Mouse (Mus musculus): ENCODE data around the gene Cabp1.

DNA sequence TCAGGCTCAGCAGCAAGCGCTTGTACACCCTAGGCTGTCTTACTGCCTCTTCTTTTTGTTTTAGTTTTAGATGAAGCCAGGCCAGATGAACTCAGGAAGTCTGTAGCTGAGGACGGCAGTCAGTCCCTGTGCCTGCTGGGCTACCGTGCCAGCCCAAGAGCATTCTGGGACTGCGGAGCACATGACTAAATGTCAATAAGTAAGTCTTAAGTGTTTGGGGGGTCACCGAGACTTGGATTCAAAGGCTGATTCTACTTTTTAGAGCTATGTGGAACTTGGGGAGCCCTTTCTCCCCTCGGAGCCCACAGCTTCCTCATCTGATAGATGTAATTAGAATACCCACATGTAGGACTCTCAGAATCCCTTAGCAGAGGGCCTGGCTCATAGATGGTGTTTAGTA lies 33.5 kb downstream of the Cabp1 start:
- TF ChIP-seq SMC3 (IDR thresholded peaks at IDR 0.05; ENCODE audit: low read depth, low read length) (no peak), MAX (IDR thresholded peaks at IDR 0.05; ENCODE audit: low read length) (peak; percentile 10; the same call in 1 of the 2 replicates), CTCF (IDR thresholded peaks at IDR 0.05 in 2 of 3, conservative IDR thresholded peaks at IDR 0.05 in 1 of 3; ENCODE audit: control insufficient read depth in 1 of 3, insufficient read depth in 1 of 3, low read depth in 2 of 3, low read length in 3 of 3, poor library complexity in 1 of 3, severe bottlenecking in 1 of 3) (no peak), EP300 (IDR thresholded peaks at IDR 0.05; ENCODE audit: low read depth in 1 of 2, low read length in 2 of 2) (no peak; a peak in 1 of 4 replicates), GATA1 (IDR thresholded peaks at IDR 0.05; ENCODE audit: low read depth, low read length) (no peak), POLR2A (IDR thresholded peaks at IDR 0.05; ENCODE audit: control insufficient read depth in 1 of 2, insufficient read depth in 1 of 2, low read depth in 1 of 2, low read length in 2 of 2, poor library complexity in 1 of 2) (peak; percentile 36 to 57; a peak in 1 of 4 replicates), ZKSCAN1 (IDR thresholded peaks at IDR 0.05; ENCODE audit: low read depth, low read length) (no peak)

Data from MEL (cell line).